Mouse (Mus musculus) ovary, postnatal 10 days (tissue): ENCODE measurements around the gene Ppp1r1c.

Experiments
- DNase-seq: peaks from one replicate; pipeline ENCODE4 v3.0.0; 2022; ENCODE audit warnings: low spot score

The Ppp1r1c gene

DNA sequence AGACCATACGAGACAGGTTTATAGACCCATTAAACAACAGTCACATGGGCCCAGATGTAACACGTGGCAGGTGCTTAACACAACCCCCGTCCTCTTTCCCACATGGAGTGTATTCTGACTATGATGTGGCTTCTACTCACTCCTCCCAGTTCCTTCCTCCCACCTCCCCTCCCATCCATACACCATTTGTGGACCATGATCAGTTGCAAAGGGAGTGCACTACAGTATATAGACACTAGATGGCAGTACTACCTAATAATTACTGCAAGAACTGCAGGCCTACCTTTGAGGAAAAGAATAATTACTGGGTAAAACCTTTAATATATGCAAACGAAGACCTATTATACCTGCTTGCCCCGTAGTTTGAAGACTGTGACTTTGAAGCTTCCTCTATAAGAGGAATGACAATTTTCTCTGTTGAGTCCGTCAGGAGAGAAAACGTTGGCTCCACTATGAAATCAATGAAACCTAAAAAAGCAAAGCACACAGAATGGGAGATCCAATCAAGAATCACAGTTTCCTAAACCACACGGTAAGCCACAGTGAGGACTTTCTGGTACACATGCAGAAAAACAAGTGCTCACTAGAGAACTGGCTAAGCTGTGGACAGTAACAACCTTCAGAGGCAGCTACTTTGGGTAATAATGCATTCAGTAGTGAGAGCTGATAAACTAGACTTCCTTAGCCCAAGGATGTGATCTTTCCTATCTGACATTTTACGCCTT is 157.9 kb downstream of the Ppp1r1c start:
- DNase-seq: no peak
